Mouse (Mus musculus) C2C12 (cell line): ENCODE measurements at regions not wholly inside any gene's neighbourhood (a gene's known extent, or its start where the extent isn't known, plus 50 kb on each side); places are given as distances from the start of the nearest gene placed in this dataset.

Source experiments
- CTCF ChIP-seq: IDR thresholded peaks from one replicate; pipeline ENCODE4 v1.5.1; 2011; ENCODE audit not compliant: control insufficient read depth, insufficient read depth, insufficient read length
- MAX ChIP-seq: IDR thresholded peaks from one replicate; pipeline ENCODE4 v1.6.1; 2011; ENCODE audit warnings: mild to moderate bottlenecking, control low read depth

- no peak for TF ChIP-seq CTCF
- TF ChIP-seq MAX = no peak
Measured at GRCm38 (mm10) chr9:115383935-115384334, 73.7 kb upstream of the Stt3b start.
